Mouse (Mus musculus): ENCODE measurements around the gene Ccdc50. TPM values are rescaled to one million over a fixed set of nuclear protein-coding genes. Genes with fewer than 3 reads are reported as not detected.

Gene Ccdc50
- polyA plus RNA-seq, 1 experiment: 71.2 TPM

- Histone ChIP-seq H3K27ac (ENCODE audit: insufficient read depth, low read length) (no peak overlapping the region), H3K4me3 (ENCODE audit: low read depth, low read length) (no peak overlapping the region), H3K9me3 (replicated peaks; ENCODE audit: control insufficient read depth, insufficient read depth, low read length, poor library complexity, severe bottlenecking) (no peaks in the 10 kb centered on the region), H3K9ac (ENCODE audit: low read depth, poor library complexity, severe bottlenecking) (no peak overlapping the region), H3K27me3 (ENCODE audit: control insufficient read depth, insufficient read depth, low read length, poor library complexity, severe bottlenecking) (no peaks in the 10 kb centered on the region), H3K4me1 (ENCODE audit: control insufficient read depth, insufficient read depth, low read length) (no peaks in the 10 kb centered on the region), H3K36me3 (ENCODE audit: control insufficient read depth, insufficient read depth, low read length, poor library complexity, severe bottlenecking) (no peaks in the 10 kb centered on the region)
- no peak for TF ChIP-seq POLR2A (IDR thresholded peaks at IDR 0.05; ENCODE audit: insufficient read depth, low read length)
- TF ChIP-seq CTCF (IDR thresholded peaks at IDR 0.05; ENCODE audit: low read depth, low read length): no peak
- no peak for TF ChIP-seq EP300 (IDR thresholded peaks at IDR 0.05; ENCODE audit: insufficient read depth, low read depth, low read length)
Measured at GRCm38 (mm10) chr16:27399026-27399718, 10.5 kb downstream of the Ccdc50 start.

DNA sequence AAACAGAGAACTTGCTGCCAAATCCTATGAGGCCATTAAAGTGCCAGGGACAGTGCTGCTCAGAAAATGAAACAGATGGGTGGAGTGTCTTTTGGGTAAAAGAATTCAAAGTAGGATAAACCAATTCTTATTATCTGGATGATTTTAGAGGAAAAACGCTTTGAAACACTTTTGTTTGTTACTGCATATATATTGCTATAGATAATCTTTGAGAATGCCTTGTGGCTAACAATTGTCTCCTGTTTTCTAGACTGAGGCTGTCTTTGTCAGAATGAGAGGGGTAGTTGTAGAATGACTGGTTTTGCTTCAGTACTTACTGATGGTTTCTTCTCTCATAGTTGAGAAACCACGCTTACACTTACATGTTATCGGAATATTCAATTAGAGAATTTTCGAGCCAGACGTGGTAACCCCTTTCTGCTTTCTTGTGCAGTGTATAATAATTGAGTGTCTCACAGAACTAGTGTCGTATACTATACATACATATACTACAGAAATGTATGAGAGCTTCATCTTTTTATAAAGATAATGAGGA is 11.1 kb downstream of the Ccdc50 start:
- TF ChIP-seq POLR2A (IDR thresholded peaks at IDR 0.05; ENCODE audit: insufficient read depth, low read length) (no peak), EP300 (IDR thresholded peaks at IDR 0.05; ENCODE audit: insufficient read depth, low read depth, low read length) (no peak), CTCF (IDR thresholded peaks at IDR 0.05; ENCODE audit: low read depth, low read length) (no peak)
- no peaks in the 10 kb centered on the region for H3K4me1 ChIP-seq (ENCODE audit: control insufficient read depth, insufficient read depth, low read length)
- H3K4me3 ChIP-seq (ENCODE audit: low read depth, low read length): no peak overlapping the region
- no peaks in the 10 kb centered on the region for H3K36me3 ChIP-seq (ENCODE audit: control insufficient read depth, insufficient read depth, low read length, poor library complexity, severe bottlenecking)
- no peaks in the 10 kb centered on the region for H3K27me3 ChIP-seq (ENCODE audit: control insufficient read depth, insufficient read depth, low read length, poor library complexity, severe bottlenecking)
- H3K27ac ChIP-seq (ENCODE audit: insufficient read depth, low read length): no peak overlapping the region
- no peaks in the 10 kb centered on the region for H3K9me3 ChIP-seq (replicated peaks; ENCODE audit: control insufficient read depth, insufficient read depth, low read length, poor library complexity, severe bottlenecking)
- H3K9ac ChIP-seq (ENCODE audit: low read depth, poor library complexity, severe bottlenecking): no peak overlapping the region

DNA sequence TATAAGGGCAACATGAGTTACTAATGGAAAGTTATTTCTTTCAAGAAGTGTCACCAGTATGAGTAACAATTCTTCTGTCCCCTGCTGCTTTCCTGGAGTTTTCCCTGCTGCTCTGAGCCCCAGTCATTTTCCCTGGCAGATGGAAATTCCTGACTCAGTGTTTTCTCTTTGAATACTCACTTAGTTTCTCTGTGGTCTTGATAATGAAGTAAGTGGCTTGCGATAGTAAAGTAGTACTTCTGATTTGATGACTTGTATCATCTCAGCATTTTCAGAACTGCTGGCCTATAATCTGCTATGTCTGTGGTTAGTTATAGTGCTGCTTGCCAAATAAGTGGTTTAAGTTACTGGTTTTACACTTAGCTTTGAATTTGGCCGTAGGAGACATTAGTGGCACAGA is 12.9 kb downstream of the Ccdc50 start:
- no peak overlapping the region for H3K9ac ChIP-seq (ENCODE audit: low read depth, poor library complexity, severe bottlenecking)
- H3K27ac ChIP-seq (ENCODE audit: insufficient read depth, low read length): no peak overlapping the region
- no peaks in the 10 kb centered on the region for H3K36me3 ChIP-seq (ENCODE audit: control insufficient read depth, insufficient read depth, low read length, poor library complexity, severe bottlenecking)
- TF ChIP-seq POLR2A (IDR thresholded peaks at IDR 0.05; ENCODE audit: insufficient read depth, low read length): no peak
- TF ChIP-seq CTCF (IDR thresholded peaks at IDR 0.05; ENCODE audit: low read depth, low read length): no peak
- no peaks in the 10 kb centered on the region for H3K4me1 ChIP-seq (ENCODE audit: control insufficient read depth, insufficient read depth, low read length)
- no peak overlapping the region for H3K4me3 ChIP-seq (ENCODE audit: low read depth, low read length)
- H3K27me3 ChIP-seq (ENCODE audit: control insufficient read depth, insufficient read depth, low read length, poor library complexity, severe bottlenecking): no peaks in the 10 kb centered on the region
- no peaks in the 10 kb centered on the region for H3K9me3 ChIP-seq (replicated peaks; ENCODE audit: control insufficient read depth, insufficient read depth, low read length, poor library complexity, severe bottlenecking)

GRCm38 (mm10) chr16:27404107-27404506 is 15.4 kb downstream of the Ccdc50 start:
- Histone ChIP-seq H3K4me3 (ENCODE audit: low read depth, low read length) (no peak overlapping the region), H3K27me3 (ENCODE audit: control insufficient read depth, insufficient read depth, low read length, poor library complexity, severe bottlenecking) (no peaks in the 10 kb centered on the region), H3K4me1 (ENCODE audit: control insufficient read depth, insufficient read depth, low read length) (no peaks in the 10 kb centered on the region), H3K36me3 (ENCODE audit: control insufficient read depth, insufficient read depth, low read length, poor library complexity, severe bottlenecking) (no peaks in the 10 kb centered on the region; the same call in 1 of the 2 replicates), H3K9me3 (replicated peaks; ENCODE audit: control insufficient read depth, insufficient read depth, low read length, poor library complexity, severe bottlenecking) (no peaks in the 10 kb centered on the region), H3K27ac (ENCODE audit: insufficient read depth, low read length) (no peak overlapping the region), H3K9ac (ENCODE audit: low read depth, poor library complexity, severe bottlenecking) (no peak overlapping the region)
- TF ChIP-seq POLR2A (IDR thresholded peaks at IDR 0.05; ENCODE audit: insufficient read depth, low read length) (no peak), CTCF (IDR thresholded peaks at IDR 0.05; ENCODE audit: low read depth, low read length) (no peak), EP300 (IDR thresholded peaks at IDR 0.05; ENCODE audit: insufficient read depth, low read depth, low read length) (no peak)

DNA sequence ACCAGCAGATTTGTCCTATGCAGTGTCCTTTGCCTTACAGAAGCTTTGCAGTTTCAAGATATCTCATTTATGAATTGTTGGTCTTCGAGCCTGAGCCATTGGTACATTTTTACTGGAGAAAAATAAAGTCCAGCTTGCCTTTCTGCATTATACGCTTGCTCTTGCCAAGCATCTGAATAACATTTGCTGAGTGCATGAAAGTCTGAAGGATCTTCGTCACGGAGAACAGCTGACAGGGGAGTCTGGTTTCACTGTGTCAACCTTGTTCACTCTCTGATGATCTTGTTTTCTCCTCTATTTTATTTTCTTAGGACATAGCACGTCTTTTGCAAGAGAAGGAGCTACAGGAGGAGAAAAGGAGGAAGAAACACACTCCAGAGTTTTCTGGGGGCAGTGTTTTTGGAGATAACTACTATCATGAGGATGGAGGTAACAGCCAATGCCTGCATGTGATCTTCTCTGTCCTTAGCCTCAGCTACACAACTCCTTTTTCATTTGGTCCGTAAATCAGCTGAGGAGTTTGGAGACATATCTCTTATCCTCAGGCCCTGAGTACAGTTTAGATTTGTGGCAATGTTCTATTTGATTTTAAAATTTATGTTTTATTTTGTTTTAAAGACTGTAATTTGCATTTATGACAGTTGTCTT is 28.4 kb downstream of the Ccdc50 start:
- Histone ChIP-seq H3K27ac (ENCODE audit: insufficient read depth, low read length) (no peak overlapping the region), H3K36me3 (ENCODE audit: control insufficient read depth, insufficient read depth, low read length, poor library complexity, severe bottlenecking) (peaks cover 3% of the 10 kb centered on the region), H3K27me3 (ENCODE audit: control insufficient read depth, insufficient read depth, low read length, poor library complexity, severe bottlenecking) (no peaks in the 10 kb centered on the region), H3K9me3 (replicated peaks; ENCODE audit: control insufficient read depth, insufficient read depth, low read length, poor library complexity, severe bottlenecking) (no peaks in the 10 kb centered on the region), H3K4me1 (ENCODE audit: control insufficient read depth, insufficient read depth, low read length) (no peaks in the 10 kb centered on the region), H3K4me3 (ENCODE audit: low read depth, low read length) (no peak overlapping the region), H3K9ac (ENCODE audit: low read depth, poor library complexity, severe bottlenecking) (no peak overlapping the region)
- TF ChIP-seq POLR2A (IDR thresholded peaks at IDR 0.05; ENCODE audit: insufficient read depth, low read length): no peak
- no peak for TF ChIP-seq EP300 (IDR thresholded peaks at IDR 0.05; ENCODE audit: insufficient read depth, low read depth, low read length)
- no peak for TF ChIP-seq CTCF (IDR thresholded peaks at IDR 0.05; ENCODE audit: low read depth, low read length)

DNA sequence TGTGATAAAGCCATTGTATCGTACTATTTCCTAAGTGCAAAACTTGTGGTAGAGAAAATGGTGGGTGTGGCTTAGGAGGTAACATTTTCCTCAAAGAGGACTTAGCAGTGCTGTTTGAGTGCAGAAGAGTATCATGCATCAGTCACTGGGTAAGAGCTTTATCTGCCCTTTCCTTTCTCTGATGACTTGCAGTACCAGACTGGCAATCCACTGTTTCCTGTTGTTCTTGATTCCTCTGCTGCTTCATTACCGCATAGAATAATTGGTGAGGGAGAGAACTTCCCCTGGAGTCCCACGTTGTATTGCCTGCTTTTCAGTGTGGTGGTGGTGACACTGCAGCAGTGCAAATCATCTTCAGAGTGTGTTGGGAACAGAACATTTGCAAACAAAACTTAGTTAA is 29.0 kb downstream of the Ccdc50 start:
- H3K9me3 ChIP-seq (replicated peaks; ENCODE audit: control insufficient read depth, insufficient read depth, low read length, poor library complexity, severe bottlenecking): no peaks in the 10 kb centered on the region
- no peak for TF ChIP-seq POLR2A (IDR thresholded peaks at IDR 0.05; ENCODE audit: insufficient read depth, low read length)
- no peak for TF ChIP-seq EP300 (IDR thresholded peaks at IDR 0.05; ENCODE audit: insufficient read depth, low read depth, low read length)
- no peak for TF ChIP-seq CTCF (IDR thresholded peaks at IDR 0.05; ENCODE audit: low read depth, low read length)
- no peak overlapping the region for H3K9ac ChIP-seq (ENCODE audit: low read depth, poor library complexity, severe bottlenecking)
- H3K27me3 ChIP-seq (ENCODE audit: control insufficient read depth, insufficient read depth, low read length, poor library complexity, severe bottlenecking): no peaks in the 10 kb centered on the region
- peaks cover 3% of the 10 kb centered on the region for H3K36me3 ChIP-seq (ENCODE audit: control insufficient read depth, insufficient read depth, low read length, poor library complexity, severe bottlenecking)
- H3K4me3 ChIP-seq (ENCODE audit: low read depth, low read length): no peak overlapping the region
- no peaks in the 10 kb centered on the region for H3K4me1 ChIP-seq (ENCODE audit: control insufficient read depth, insufficient read depth, low read length)
- no peak overlapping the region for H3K27ac ChIP-seq (ENCODE audit: insufficient read depth, low read length)
